In genomic region chr12:76541475-76541874, GRCm38 (mm10) we compare ENCODE assay signal across 16 mouse cellular contexts. TPM values are rescaled to one million over a fixed set of nuclear protein-coding genes. Genes with fewer than 3 reads are reported as not detected.
A peak's percentile ranks its signal among the peaks of the same experiment; 100 is the strongest.
DNase-seq lines count a peak whose midpoint lies in the region; ATAC-seq and TF ChIP-seq lines count a peak whose summit lies in the region.
"Had no signal": no experiment of that assay in that cellular context is flagged by ENCODE, and none has a peak within 500 bp of the region (broad histone marks: within the 10 kb centered on the region; RNA-seq: fewer than 3 reads in every experiment).

No protein-coding gene starts in this region.

- H3K27ac ChIP-seq in heart, embryonic 14.5 days (replicated peaks in 1 of 2; ENCODE audit: control insufficient read depth in 1 of 2, insufficient read depth in 1 of 2, low read depth in 2 of 2, low read length in 2 of 2) = no peak overlapping the region
- peak overlapping the region; percentile 67; the same call in 1 of the 2 replicates for H3K27ac ChIP-seq in lung, embryonic 14.5 days (ENCODE audit: low read depth)
- 0 out of 2 replicates have a peak overlapping the region, but pooled peaks have one; percentile 4 for H3K27ac ChIP-seq in stomach, embryonic 14.5 days (ENCODE audit: low read length)
- H3K27ac ChIP-seq: forebrain, embryonic 13.5 days; hindbrain, embryonic 10.5 days; midbrain, embryonic 15.5 days; neural tube, embryonic 13.5 days had no signal

- no peak overlapping the region for H3K9ac ChIP-seq in heart, embryonic 14.5 days (ENCODE audit: low read length)
- H3K9ac ChIP-seq in lung, embryonic 14.5 days = no peak overlapping the region
- H3K9ac ChIP-seq in stomach, embryonic 14.5 days (replicated peaks; ENCODE audit: low read depth, low read length) = no peak overlapping the region
- H3K9ac ChIP-seq: forebrain, embryonic 13.5 days; midbrain, embryonic 15.5 days; neural tube, embryonic 13.5 days had no signal

- intact Hi-C loops in heart, postnatal 25 days (cut with DNase I) = no loop called here

- peak overlapping the region; percentile 13; the same call in 1 of the 2 replicates for H3K4me2 ChIP-seq in heart, embryonic 14.5 days (ENCODE audit: low read length)
- peak overlapping the region; percentile 38 for H3K4me2 ChIP-seq in lung, embryonic 14.5 days
- no peak overlapping the region for H3K4me2 ChIP-seq in stomach, embryonic 14.5 days (replicated peaks; ENCODE audit: low read depth, low read length)
- H3K4me2 ChIP-seq: forebrain, embryonic 13.5 days; midbrain, embryonic 15.5 days; neural tube, embryonic 13.5 days had no signal

- H3K9me3 ChIP-seq in heart, embryonic 14.5 days (ENCODE audit: control insufficient read depth, low read length) = no peaks in the 10 kb centered on the region
- H3K9me3 ChIP-seq in lung, embryonic 14.5 days (ENCODE audit: low read depth, low read length) = no peaks in the 10 kb centered on the region; the same call in 1 of the 2 replicates
- no peaks in the 10 kb centered on the region for H3K9me3 ChIP-seq in stomach, embryonic 14.5 days (ENCODE audit: control insufficient read depth, low read depth, low read length)
- H3K9me3 ChIP-seq: forebrain, embryonic 13.5 days; hindbrain, embryonic 10.5 days; midbrain, embryonic 15.5 days; neural tube, embryonic 13.5 days had no signal

- H3K27me3 ChIP-seq in heart, embryonic 14.5 days (ENCODE audit: control insufficient read depth, insufficient read depth, low read length) = no peaks in the 10 kb centered on the region
- no peaks in the 10 kb centered on the region for H3K27me3 ChIP-seq in lung, embryonic 14.5 days (ENCODE audit: insufficient read depth, low read length)
- H3K27me3 ChIP-seq in stomach, embryonic 14.5 days (ENCODE audit: control insufficient read depth, insufficient read depth, low read length) = no peaks in the 10 kb centered on the region

- TF ChIP-seq CTCF in lung, embryonic 14.5 days (IDR thresholded peaks at IDR 0.05; ENCODE audit: low read depth) = no peak

- H3K4me1 ChIP-seq in heart, embryonic 14.5 days (ENCODE audit: control insufficient read depth in 2 of 2, insufficient read depth in 2 of 2, low read length in 2 of 2) = peaks cover 29 to 35% of the 10 kb centered on the region in 2 experiments
- H3K4me1 ChIP-seq in lung, embryonic 14.5 days (ENCODE audit: insufficient read depth) = peaks cover 21% of the 10 kb centered on the region
- H3K4me1 ChIP-seq in stomach, embryonic 14.5 days (ENCODE audit: control insufficient read depth, insufficient read depth, low read length) = peaks cover 23% of the 10 kb centered on the region; the same call in 1 of the 2 replicates

- no peak for ATAC-seq in heart, embryonic 14.5 days (ENCODE audit: insufficient number of reproducible peaks, insufficient read depth, low FRiP score, low read depth)
- ATAC-seq in lung, embryonic 14.5 days (ENCODE audit: insufficient read depth) = no peak; the same call in 1 of the 2 replicates
- ATAC-seq in stomach, embryonic 14.5 days (ENCODE audit: insufficient number of reproducible peaks, insufficient read depth, low FRiP score, low read depth) = no peak
- ATAC-seq: forebrain, embryonic 13.5 days; midbrain, embryonic 15.5 days had no signal

- no peak for DNase-seq in heart, postnatal 25 days (ENCODE audit: low spot score)
- no peak for DNase-seq in lung, embryonic 14.5 days
- no peak for DNase-seq in lung, postnatal 25 days (ENCODE audit: low spot score)
- DNase-seq in ZHBTc4 (ENCODE audit: low read depth, low spot score) = peak; percentile 65
- DNase-seq in layer of hippocampus, postnatal 14 days (ENCODE audit: low spot score in 2 of 2) = no peak
- no peak for DNase-seq in adrenal gland, adult 18-20 months (ENCODE audit: low spot score in 2 of 2)
- DNase-seq: cerebellum, adult 8-10 months; embryo, embryonic 11 days; gastrocnemius, postnatal 25 days; lung, postnatal 10 days had no signal

- WGBS in heart, embryonic 14.5 days = 36% methylated on average over 8 of the region's 8 CpGs
- WGBS in lung, embryonic 14.5 days = 22% methylated on average over 8 of the region's 8 CpGs
- WGBS in stomach, embryonic 14.5 days = 31% methylated on average over 8 of the region's 8 CpGs

- H3K4me3 ChIP-seq in heart, embryonic 14.5 days (ENCODE audit: control insufficient read depth in 1 of 2, insufficient read depth in 1 of 2, low read depth in 1 of 2, low read length in 2 of 2) = no peak overlapping the region
- no peak overlapping the region for H3K4me3 ChIP-seq in lung, embryonic 14.5 days (ENCODE audit: low read depth, low read length)
- no peak overlapping the region for H3K4me3 ChIP-seq in stomach, embryonic 14.5 days (ENCODE audit: low read depth, low read length)
- H3K4me3 ChIP-seq: forebrain, embryonic 13.5 days; hindbrain, embryonic 10.5 days; midbrain, embryonic 15.5 days; neural tube, embryonic 13.5 days had no signal

- H3K36me3 ChIP-seq in heart, embryonic 14.5 days (ENCODE audit: control insufficient read depth, insufficient read depth, low read length) = no peaks in the 10 kb centered on the region
- H3K36me3 ChIP-seq in lung, embryonic 14.5 days (ENCODE audit: insufficient read depth) = no peaks in the 10 kb centered on the region
- no peaks in the 10 kb centered on the region for H3K36me3 ChIP-seq in stomach, embryonic 14.5 days (ENCODE audit: control insufficient read depth, insufficient read depth, low read length)
- H3K36me3 ChIP-seq: hindbrain, embryonic 10.5 days; midbrain, embryonic 15.5 days; neural tube, embryonic 13.5 days had no signal

RNA-seq across cellular contexts. Expression of gene Plekhg3, which starts 10.8 kb away (rescaled TPM):
- 5.9 and 7.5 TPM in 2 replicates for polyA plus RNA-seq in heart, embryonic 14.5 days (2014; fragmentation: Nextera tagmentation; extraction: Ambion mirVana)
- total RNA-seq in heart, postnatal 25 days (2021) = 10 to 100 TPM; 13.5 to 16.6 TPM
- 9.0 and 9.7 TPM in 2 replicates for polyA plus RNA-seq in lung, embryonic 14.5 days (2014; fragmentation: Nextera tagmentation; extraction: Ambion mirVana)
- 13.8 TPM in 2 replicates for polyA plus RNA-seq in stomach, embryonic 14.5 days (2014; fragmentation: Nextera tagmentation; extraction: Ambion mirVana)
- 10 to 100 TPM; 16.1 to 18.6 TPM for total RNA-seq in layer of hippocampus, postnatal 14 days (2021)
- total RNA-seq in adrenal gland, adult 18-20 months (2021) = 10 to 100 TPM in 1 of 2 experiments, 1 to 10 TPM in 1; 8.6 to 11.9 TPM

Comparison
In these comparisons a context has a peak if more than half of its experiments do, and no peak if none do; other contexts are left out.
1. H3K27ac ChIP-seq: peak in lung, embryonic 14.5 days (single experiment) and stomach, embryonic 14.5 days (single experiment); none in heart, embryonic 14.5 days (0 of 2).